Mouse (Mus musculus): Measurements from ENCODE around the gene Gpr160.

DNA sequence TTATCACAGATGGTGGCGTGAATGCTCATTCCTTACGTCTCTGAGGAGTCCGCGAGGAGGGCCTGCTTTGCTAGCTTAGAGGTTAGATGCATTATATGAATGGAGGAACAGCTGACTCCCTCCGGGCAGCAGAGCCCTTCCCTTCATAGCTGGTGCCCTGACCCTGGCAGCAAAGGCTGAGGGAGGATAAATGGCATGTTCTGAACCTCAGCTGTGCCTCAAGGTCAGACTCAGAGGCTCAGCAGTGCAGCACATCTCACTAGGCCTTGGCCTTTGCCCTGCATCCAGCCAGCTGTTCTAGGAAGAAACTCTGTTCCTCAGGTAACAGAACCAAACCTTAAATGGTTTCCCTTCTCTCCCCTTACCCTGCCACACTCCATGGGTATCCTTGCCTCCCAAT lies 12.4 kb downstream of the Gpr160 start:
- TF ChIP-seq POLR2A (IDR thresholded peaks at IDR 0.05; ENCODE audit: borderline replicate concordance, control insufficient read depth, low read depth, low read length) (no peak), CTCF (IDR thresholded peaks at IDR 0.05; ENCODE audit: control insufficient read depth, insufficient read depth, low read length) (no peak)
